Mouse (Mus musculus): Measurements from ENCODE around the gene Vmn2r52. TPM values are rescaled to one million over a fixed set of nuclear protein-coding genes. Genes with fewer than 3 reads are reported as not detected.
"Not testable (repeated sequence)": the region's sequence is repeated elsewhere in the genome, so short reads cannot be mapped to it uniquely, and the experiment has no call there.

Gene Vmn2r52
- not detected in 2 replicates for total RNA-seq (2021)
- long read RNA-seq: 0 reads

DNA sequence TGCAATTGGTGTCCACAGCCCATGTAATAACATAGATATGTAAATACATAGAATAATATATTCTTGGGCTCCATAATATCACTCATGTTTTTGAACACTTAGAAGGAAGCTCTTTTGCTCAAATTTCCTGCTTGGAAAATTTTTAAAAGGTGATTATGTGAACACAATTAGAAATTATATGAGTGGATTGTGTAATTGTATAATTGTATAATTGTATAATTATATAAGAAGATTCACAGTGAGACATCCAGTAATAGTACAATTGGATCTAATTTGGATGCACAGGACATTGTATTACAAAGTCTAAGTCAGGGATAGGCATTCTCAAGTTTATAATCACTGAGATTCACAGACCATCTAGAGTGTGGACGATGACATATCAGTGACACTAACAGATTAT is at the start of gene Vmn2r52:
Vmn2r52 (minus strand) TSS at position 101 of the 400 bp plus-strand sequence.
- DNase-seq: no peak

DNA sequence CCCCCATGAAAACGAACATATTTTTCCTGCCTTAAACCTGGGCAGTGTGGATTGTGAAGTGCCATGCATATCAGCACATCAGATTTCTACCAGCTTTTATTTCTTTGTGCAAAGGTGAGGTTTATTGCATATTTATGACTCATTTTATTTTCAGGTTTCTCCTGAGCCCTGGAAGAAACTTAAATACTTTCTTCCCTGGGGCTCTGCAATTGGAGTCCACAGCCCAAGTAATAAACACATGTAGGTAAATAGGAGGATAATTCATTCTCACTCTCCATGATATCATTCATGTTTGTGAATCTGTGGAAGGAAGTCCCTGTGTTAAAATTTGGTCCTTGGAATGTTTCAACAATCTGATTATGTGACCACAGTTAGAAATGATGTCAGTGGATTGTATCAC is 70.7 kb downstream of the Vmn2r52 start, which contains the start of gene Vmn2r51:
Vmn2r51 (minus strand) TSS at position 101 of the 400 bp plus-strand sequence.
- not testable (repeated sequence) for DNase-seq

Other genes starting within 250 kb of the Vmn2r52 start
- gene Vmn2r48, start 223.0 kb downstream of the Vmn2r52 start, total RNA-seq (2021): not detected in 2 replicates
- gene Vmn2r49, start 184.3 kb downstream of the Vmn2r52 start, total RNA-seq (2021): not detected in 2 replicates
- gene Vmn2r50, start 123.3 kb downstream of the Vmn2r52 start, total RNA-seq (2021): not detected in 2 replicates
- gene Vmn2r51, start 70.8 kb downstream of the Vmn2r52 start, total RNA-seq (2021): not detected in 2 replicates
- gene Vmn1r66, start 101.4 kb upstream of the Vmn2r52 start, total RNA-seq (2021): not detected in 2 replicates

All from adrenal gland, postnatal 25 days (tissue).